Mouse (Mus musculus): ENCODE data around the gene Gm20696.

GRCm38 (mm10) chr6:99684899-99685298 lies 18.3 kb upstream of the Gm20696 start:
- TF ChIP-seq CTCF (IDR thresholded peaks at IDR 0.05; ENCODE audit: low read depth, low read length) (no peak), TAL1 (conservative IDR thresholded peaks at IDR 0.05; ENCODE audit: low read depth, low read length) (no peak), GATA1 (IDR thresholded peaks at IDR 0.05; ENCODE audit: borderline replicate concordance, low read length) (no peak), POLR2AphosphoS5 (IDR thresholded peaks at IDR 0.05; ENCODE audit: insufficient replicate concordance, low read depth, low read length) (no peak)

Data from G1E (cell line).